Mouse (Mus musculus) bone marrow macrophage, adult 2 months (primary cell): Measurements from ENCODE around the gene Kcnj9.

Source experiments
- CTCF ChIP-seq: IDR thresholded peaks from 2 replicates; pipeline ENCODE4 v1.5.1; 2012; ENCODE audit warnings: low read depth, mild to moderate bottlenecking, low read length, moderate library complexity
- POLR2A ChIP-seq: IDR thresholded peaks from 2 replicates; pipeline ENCODE4 v1.6.1; 2012; ENCODE audit warnings: mild to moderate bottlenecking, low read depth, low read length, borderline replicate concordance

GRCm38 (mm10) chr1:172323298-172323697 lies 5.8 kb downstream of the Kcnj9 start:
- TF ChIP-seq CTCF (no peak), POLR2A (no peak)
